Mouse (Mus musculus): Measurements from ENCODE around the gene Tspyl3.

DNA sequence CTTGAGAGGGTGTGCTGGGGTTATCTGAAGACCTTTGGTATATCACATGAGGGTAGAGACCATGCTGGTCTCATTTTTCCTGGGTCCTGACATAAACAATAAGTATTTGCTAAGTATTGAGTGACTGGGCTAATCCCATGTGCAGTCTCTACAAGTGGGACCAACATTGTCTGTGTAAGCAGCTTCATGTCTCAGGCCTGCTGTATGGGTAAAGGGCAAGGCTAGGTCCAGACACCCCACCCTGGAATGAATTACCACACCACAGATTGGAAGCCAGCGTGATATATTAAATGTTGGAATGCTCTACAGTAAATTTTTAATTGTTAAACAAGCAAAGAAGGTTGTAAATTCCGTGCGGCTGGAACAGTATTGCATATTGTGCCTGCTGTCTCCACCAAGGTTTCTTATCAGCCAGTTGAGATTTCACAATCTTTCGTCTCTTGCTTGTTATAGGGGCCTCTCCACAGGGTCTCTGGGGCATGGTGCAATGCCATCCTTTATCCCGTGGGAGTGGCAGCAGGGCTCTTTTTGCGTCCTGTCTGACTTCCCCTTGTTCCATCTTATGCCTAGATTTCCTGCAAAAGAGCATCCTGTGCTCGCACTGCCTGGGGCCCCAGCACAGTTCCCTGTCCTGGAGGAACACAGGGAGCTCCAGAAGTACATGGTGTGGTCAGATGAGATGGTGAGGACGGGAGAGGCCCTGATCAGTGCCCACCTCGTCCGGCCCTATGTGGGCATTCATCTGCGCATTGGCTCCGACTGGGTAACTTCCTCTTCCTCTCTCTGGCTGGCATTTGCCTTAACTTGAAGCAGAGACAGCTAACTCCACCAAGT, 34.0 kb upstream of the Tspyl3 start:
- TF ChIP-seq EP300 (IDR thresholded peaks at IDR 0.05; ENCODE audit: insufficient read depth, low read depth, low read length) (no peak), CTCF (IDR thresholded peaks at IDR 0.05; ENCODE audit: low read depth, low read length) (no peak)
